Mouse (Mus musculus) liver, embryonic 15.5 days (tissue): ENCODE data around the gene 7530416G11Rik. TPM values are rescaled to one million over a fixed set of nuclear protein-coding genes. Genes with fewer than 3 reads are reported as not detected.

Experiments used
- ATAC-seq: fragments of 200-750 bp; cut with Nextera tagmentation; 2 replicates; pipeline ENCODE4 v1.8.0; 2017; ENCODE audit warnings: moderate number of reproducible peaks, mild to moderate bottlenecking, moderate library complexity; ENCODE audit not compliant: insufficient read depth
- H3K27ac ChIP-seq: fragments of 300-500 bp; sonication (generic); replicated peaks from 2 replicates; pipeline ENCODE4 v1.5.1; 2015; ENCODE audit warnings: mild to moderate bottlenecking, inconsistent platforms
- H3K27me3 ChIP-seq: fragments of 300-500 bp; sonication (generic); 2 replicates; pipeline ENCODE4 v1.6.1; 2015; ENCODE audit warnings: mild to moderate bottlenecking, inconsistent platforms
- H3K36me3 ChIP-seq: fragments of 300-500 bp; sonication (generic); replicated peaks from 2 replicates; pipeline ENCODE4 v1.6.1; 2015; ENCODE audit warnings: moderate library complexity, mild to moderate bottlenecking, inconsistent platforms
- H3K4me1 ChIP-seq: fragments of 300-500 bp; sonication (generic); replicated peaks from 2 replicates; pipeline ENCODE4 v1.6.1; 2015; ENCODE audit warnings: inconsistent platforms
- H3K4me2 ChIP-seq: fragments of 300-500 bp; sonication (generic); 2 replicates; pipeline ENCODE4 v1.6.1; 2015; ENCODE audit warnings: moderate library complexity, mild to moderate bottlenecking, inconsistent platforms
- H3K4me3 ChIP-seq: fragments of 300-500 bp; sonication (generic); replicated peaks from 2 replicates; pipeline ENCODE4 v1.5.1; 2015; ENCODE audit warnings: mild to moderate bottlenecking, inconsistent platforms
- H3K9ac ChIP-seq: fragments of 300-500 bp; sonication (generic); 2 replicates; pipeline ENCODE4 v1.6.1; 2015; ENCODE audit warnings: moderate library complexity, mild to moderate bottlenecking, inconsistent platforms
- H3K9me3 ChIP-seq: fragments of 300-500 bp; sonication (generic); replicated peaks from 2 replicates; pipeline ENCODE4 v1.6.1; 2016; ENCODE audit warnings: inconsistent platforms
- WGBS: fragments of 180-500 bp; shearing (Covaris S2); methylation state at CpG from one replicate; pipeline ENCODE4 v1.1.7; 2015; ENCODE audit warnings: mixed read lengths; ENCODE audit not compliant: insufficient replicate concordance; 5-methylcytosine and 5-hydroxymethylcytosine counted together
- polyA plus RNA-seq: library from polyadenylated mRNA; unstranded; fragments of >200 nt; fragmentation: Nextera tagmentation; extraction: Ambion mirVana; gene quantifications from 2 replicates; pipeline ENCODE4 v1.2.1, GENCODE M21; 2015

7530416G11Rik gene
- polyA plus RNA-seq, 1 experiment from 2014 or later = not detected

- Histone ChIP-seq H3K27me3 (no peaks in the 10 kb centered on the region), H3K4me1 (no peaks in the 10 kb centered on the region), H3K9me3 (no peaks in the 10 kb centered on the region), H3K36me3 (peaks cover 21% of the 10 kb centered on the region; the same call in 1 of the 2 replicates), H3K9ac (no peak overlapping the region), H3K27ac (no peak overlapping the region), H3K4me2 (no peak overlapping the region), H3K4me3 (no peak overlapping the region)
- 72% methylated on average over 4 of the region's 4 CpGs for WGBS
- no peak for ATAC-seq
These were observed 44.4 kb downstream of the 7530416G11Rik start for GRCm38 (mm10) chr15:85458631-85459082.

- H3K9me3 ChIP-seq = no peaks in the 10 kb centered on the region
- H3K27ac ChIP-seq = no peak overlapping the region
- no peak overlapping the region for H3K4me2 ChIP-seq
- no peak overlapping the region for H3K4me3 ChIP-seq
- H3K36me3 ChIP-seq = peaks cover 15% of the 10 kb centered on the region; the same call in 1 of the 2 replicates
- no peaks in the 10 kb centered on the region for H3K4me1 ChIP-seq
- H3K27me3 ChIP-seq = no peaks in the 10 kb centered on the region
- ATAC-seq = no peak
- WGBS = 75% methylated on average over 8 of the region's 8 CpGs
- H3K9ac ChIP-seq = no peak overlapping the region
These were observed 45.2 kb downstream of the 7530416G11Rik start for GRCm38 (mm10) chr15:85457838-85458237.

- no peak overlapping the region for H3K9ac ChIP-seq
- H3K27ac ChIP-seq = no peak overlapping the region
- H3K4me2 ChIP-seq = no peak overlapping the region
- H3K4me1 ChIP-seq = no peaks in the 10 kb centered on the region
- ATAC-seq = no peak
- H3K4me3 ChIP-seq = no peak overlapping the region
- H3K36me3 ChIP-seq = 0 out of 2 replicates have a peak, but pooled peaks cover 9% of the 10 kb centered on the region
- H3K27me3 ChIP-seq = no peaks in the 10 kb centered on the region
- WGBS = 72% methylated on average over 8 of the region's 8 CpGs
- H3K9me3 ChIP-seq = no peaks in the 10 kb centered on the region
These were observed 46.1 kb downstream of the 7530416G11Rik start for GRCm38 (mm10) chr15:85456891-85457290.

- H3K4me2 ChIP-seq = no peak overlapping the region
- no peak for ATAC-seq
These were observed 56.4 kb downstream of the 7530416G11Rik start for GRCm38 (mm10) chr15:85446652-85447051.

More at GRCm38 (mm10) chr15:85446652-85447051, 56.4 kb downstream of the 7530416G11Rik start:
- no peak overlapping the region for H3K4me3 ChIP-seq
- H3K27ac ChIP-seq = no peak overlapping the region
- H3K9me3 ChIP-seq = no peaks in the 10 kb centered on the region
- H3K36me3 ChIP-seq = 0 out of 2 replicates have a peak, but pooled peaks cover 3% of the 10 kb centered on the region
- no peaks in the 10 kb centered on the region for H3K27me3 ChIP-seq
- no peaks in the 10 kb centered on the region for H3K4me1 ChIP-seq
- WGBS = 59% methylated on average over 3 of the region's 3 CpGs
- no peak overlapping the region for H3K9ac ChIP-seq

Other genes with a start within 250 kb of the 7530416G11Rik start
- 85.3 and 90.0 TPM in 2 replicates for gene Atxn10, start 167.0 kb downstream of the 7530416G11Rik start, polyA plus RNA-seq
- 0.18 and 0.21 TPM in 2 replicates for gene Wnt7b, start 79.2 kb upstream of the 7530416G11Rik start, polyA plus RNA-seq
- gene Ppara, start 231.8 kb upstream of the 7530416G11Rik start, polyA plus RNA-seq = 23.7 and 31.9 TPM in 2 replicates